Mouse (Mus musculus): ENCODE results near the gene Cdh13. TPM values are rescaled to one million over a fixed set of nuclear protein-coding genes. Genes with fewer than 3 reads are reported as not detected.

Gene Cdh13
- polyA plus RNA-seq, 1 experiment from 2014 or later = 159 TPM

DNA sequence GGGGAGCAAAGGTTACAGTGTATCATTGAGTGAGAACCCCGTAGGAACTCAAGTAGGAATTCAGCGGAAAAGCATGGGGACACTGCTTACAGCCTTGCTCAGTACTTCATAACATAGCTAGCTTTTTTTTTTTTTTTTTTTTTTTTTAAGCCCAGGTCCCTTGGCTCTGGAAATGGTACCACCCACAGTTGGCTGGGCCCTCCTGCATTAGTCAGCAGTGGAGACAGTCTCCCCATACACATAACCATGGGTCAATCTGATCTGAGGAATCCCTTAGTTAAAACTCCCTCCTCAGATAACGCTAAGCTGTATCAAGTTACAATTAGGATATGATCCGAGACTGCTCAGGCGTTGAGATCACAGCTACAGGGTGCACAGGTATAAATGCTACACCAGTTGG lies 344.2 kb downstream of the Cdh13 start:
- Histone ChIP-seq H3K9ac (ENCODE audit: low read depth, low read length) (no peak overlapping the region), H3K27me3 (ENCODE audit: control insufficient read depth, insufficient read depth, low read depth, low read length) (no peaks in the 10 kb centered on the region), H3K4me1 (ENCODE audit: control insufficient read depth, insufficient read depth, low read length) (no peaks in the 10 kb centered on the region), H3K36me3 (ENCODE audit: control insufficient read depth, insufficient read depth, low read length) (no peaks in the 10 kb centered on the region), H3K4me2 (ENCODE audit: low read length) (no peak overlapping the region), H3K9me3 (replicated peaks; ENCODE audit: control insufficient read depth, low read length, poor library complexity, severe bottlenecking) (no peaks in the 10 kb centered on the region), H3K27ac (ENCODE audit: low read length) (no peak overlapping the region), H3K4me3 (ENCODE audit: low read depth, low read length) (no peak overlapping the region)
- WGBS = 93% methylated on average over 5 of the region's 5 CpGs
- no peak for ATAC-seq

DNA sequence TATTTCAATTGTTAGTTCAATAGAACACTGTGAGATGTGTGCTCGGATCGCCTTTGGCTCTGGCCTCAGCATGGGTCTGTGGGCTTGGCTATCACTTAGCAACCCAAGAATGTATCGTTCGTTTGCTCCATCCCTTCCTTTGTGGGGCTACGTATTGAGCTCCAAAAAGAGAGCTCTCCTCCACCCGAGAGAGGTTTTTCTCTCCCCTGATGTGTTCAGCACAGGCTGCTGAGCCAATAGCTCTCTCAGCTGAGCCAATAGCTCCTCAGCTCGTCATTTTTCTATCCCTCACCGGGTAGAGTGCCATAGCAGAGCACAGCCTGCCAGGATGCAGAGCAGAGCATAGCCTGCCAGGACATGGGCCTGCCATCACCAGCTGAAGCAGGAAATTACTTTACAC lies 345.2 kb downstream of the Cdh13 start:
- Histone ChIP-seq H3K9me3 (replicated peaks; ENCODE audit: control insufficient read depth, low read length, poor library complexity, severe bottlenecking) (no peaks in the 10 kb centered on the region), H3K4me3 (ENCODE audit: low read depth, low read length) (no peak overlapping the region), H3K9ac (ENCODE audit: low read depth, low read length) (no peak overlapping the region), H3K27me3 (ENCODE audit: control insufficient read depth, insufficient read depth, low read depth, low read length) (no peaks in the 10 kb centered on the region), H3K27ac (ENCODE audit: low read length) (peak overlapping the region; percentile 2; the same call in 1 of the 2 replicates), H3K4me1 (ENCODE audit: control insufficient read depth, insufficient read depth, low read length) (no peaks in the 10 kb centered on the region), H3K36me3 (ENCODE audit: control insufficient read depth, insufficient read depth, low read length) (no peaks in the 10 kb centered on the region), H3K4me2 (ENCODE audit: low read length) (no peak overlapping the region)
- WGBS = 39% methylated on average over 8 of the region's 8 CpGs
- peak; percentile 56; the same call in 1 of the 2 replicates for ATAC-seq

DNA sequence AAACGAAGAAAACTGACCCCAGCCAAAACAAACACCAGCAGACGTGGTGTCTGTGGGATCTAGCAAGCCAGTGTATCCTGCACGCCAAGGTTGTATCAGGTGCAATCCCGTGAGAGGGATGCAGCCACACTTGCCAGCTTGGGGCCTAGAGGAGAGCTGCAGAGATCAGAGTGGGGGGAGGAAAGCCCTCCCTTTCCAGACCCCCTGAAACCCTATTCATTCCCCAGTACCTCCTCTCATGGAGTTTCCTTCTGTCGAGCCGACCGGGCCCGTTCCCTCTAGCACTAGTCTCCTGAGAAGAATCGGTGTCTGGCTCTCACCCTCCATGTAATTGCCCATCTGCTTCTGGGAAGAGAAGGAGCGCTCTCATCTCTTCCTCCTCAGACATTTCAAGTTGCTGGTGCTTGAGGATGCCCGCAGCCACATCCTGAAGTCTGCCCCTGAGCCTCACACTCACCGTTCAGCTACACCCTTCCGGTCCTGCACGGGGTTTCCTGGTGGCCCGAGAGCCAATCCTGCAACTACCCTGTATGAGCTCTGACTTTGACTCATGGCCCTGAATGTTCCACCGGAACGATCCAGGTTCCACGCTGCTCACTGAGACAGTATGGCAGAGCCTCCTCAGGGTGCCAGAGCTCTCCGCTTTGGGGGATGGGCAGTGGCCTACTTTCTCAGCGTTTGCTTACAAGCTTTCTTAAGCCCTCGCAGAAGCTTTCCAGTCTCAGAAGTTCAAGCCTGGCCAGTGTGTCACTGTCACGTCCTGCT lies 351.9 kb downstream of the Cdh13 start:
- no peak for ATAC-seq
- 67% methylated on average over 22 of the region's 22 CpGs for WGBS
- H3K9me3 ChIP-seq (replicated peaks; ENCODE audit: control insufficient read depth, low read length, poor library complexity, severe bottlenecking) = no peaks in the 10 kb centered on the region
- H3K27me3 ChIP-seq (ENCODE audit: control insufficient read depth, insufficient read depth, low read depth, low read length) = no peaks in the 10 kb centered on the region
- H3K36me3 ChIP-seq (ENCODE audit: control insufficient read depth, insufficient read depth, low read length) = no peaks in the 10 kb centered on the region
- no peak overlapping the region for H3K27ac ChIP-seq (ENCODE audit: low read length)
- no peak overlapping the region for H3K4me2 ChIP-seq (ENCODE audit: low read length)
- H3K4me3 ChIP-seq (ENCODE audit: low read depth, low read length) = no peak overlapping the region
- no peak overlapping the region for H3K9ac ChIP-seq (ENCODE audit: low read depth, low read length)
- no peaks in the 10 kb centered on the region for H3K4me1 ChIP-seq (ENCODE audit: control insufficient read depth, insufficient read depth, low read length)

DNA sequence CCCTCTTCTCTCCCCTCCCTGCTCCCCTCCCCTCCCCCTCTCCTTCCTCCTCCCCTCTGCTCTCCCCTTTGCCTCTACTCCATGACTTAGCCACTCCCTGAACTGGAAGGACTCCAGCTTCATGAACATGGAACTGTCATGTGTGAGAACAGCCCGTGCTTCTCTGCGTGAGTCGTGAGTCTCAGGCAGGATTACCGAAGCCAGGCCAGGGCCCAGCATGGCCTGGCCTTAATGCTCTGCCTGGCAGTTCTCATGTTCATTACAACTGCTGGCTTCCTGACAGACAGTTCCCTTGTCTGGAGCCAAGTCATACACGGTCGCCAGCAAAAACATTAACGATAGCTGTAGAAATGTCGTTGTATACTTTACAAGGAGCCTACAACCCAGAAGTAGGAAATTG lies 356.1 kb downstream of the Cdh13 start:
- no peaks in the 10 kb centered on the region for H3K27me3 ChIP-seq (ENCODE audit: control insufficient read depth, insufficient read depth, low read depth, low read length)
- ATAC-seq = no peak
- no peaks in the 10 kb centered on the region for H3K9me3 ChIP-seq (replicated peaks; ENCODE audit: control insufficient read depth, low read length, poor library complexity, severe bottlenecking)
- 83% methylated on average over 8 of the region's 8 CpGs for WGBS
- H3K4me3 ChIP-seq (ENCODE audit: low read depth, low read length) = no peak overlapping the region
- no peak overlapping the region for H3K27ac ChIP-seq (ENCODE audit: low read length)
- H3K36me3 ChIP-seq (ENCODE audit: control insufficient read depth, insufficient read depth, low read length) = no peaks in the 10 kb centered on the region
- no peaks in the 10 kb centered on the region for H3K4me1 ChIP-seq (ENCODE audit: control insufficient read depth, insufficient read depth, low read length)
- H3K4me2 ChIP-seq (ENCODE audit: low read length) = no peak overlapping the region
- no peak overlapping the region for H3K9ac ChIP-seq (ENCODE audit: low read depth, low read length)

DNA sequence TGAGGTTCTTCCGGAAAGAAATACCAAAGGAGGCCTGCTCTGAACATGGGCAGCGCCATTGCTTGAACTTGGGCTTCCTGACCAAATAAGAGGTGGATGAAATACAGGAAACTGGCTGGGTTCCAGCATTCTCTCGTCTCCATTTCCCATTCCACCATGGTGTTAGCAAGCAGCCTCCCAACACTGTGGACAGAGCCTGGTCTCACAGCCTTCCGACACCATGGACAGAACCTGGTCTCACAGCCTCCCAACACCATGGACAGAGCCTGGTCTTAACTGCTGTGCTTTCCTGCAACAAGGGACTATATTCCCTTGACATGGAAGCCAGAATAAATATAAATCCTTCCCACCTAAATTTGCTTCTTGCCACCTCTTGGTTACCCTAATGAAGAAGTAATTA lies 358.3 kb downstream of the Cdh13 start:
- H3K9ac ChIP-seq (ENCODE audit: low read depth, low read length) = no peak overlapping the region
- no peaks in the 10 kb centered on the region for H3K4me1 ChIP-seq (ENCODE audit: control insufficient read depth, insufficient read depth, low read length)
- H3K27me3 ChIP-seq (ENCODE audit: control insufficient read depth, insufficient read depth, low read depth, low read length) = no peaks in the 10 kb centered on the region
- no peaks in the 10 kb centered on the region for H3K9me3 ChIP-seq (replicated peaks; ENCODE audit: control insufficient read depth, low read length, poor library complexity, severe bottlenecking)
- no peak overlapping the region for H3K4me3 ChIP-seq (ENCODE audit: low read depth, low read length)
- 87% methylated on average over 4 of the region's 4 CpGs for WGBS
- H3K27ac ChIP-seq (ENCODE audit: low read length) = no peak overlapping the region
- no peak overlapping the region for H3K4me2 ChIP-seq (ENCODE audit: low read length)
- ATAC-seq = no peak
- no peaks in the 10 kb centered on the region for H3K36me3 ChIP-seq (ENCODE audit: control insufficient read depth, insufficient read depth, low read length)

DNA sequence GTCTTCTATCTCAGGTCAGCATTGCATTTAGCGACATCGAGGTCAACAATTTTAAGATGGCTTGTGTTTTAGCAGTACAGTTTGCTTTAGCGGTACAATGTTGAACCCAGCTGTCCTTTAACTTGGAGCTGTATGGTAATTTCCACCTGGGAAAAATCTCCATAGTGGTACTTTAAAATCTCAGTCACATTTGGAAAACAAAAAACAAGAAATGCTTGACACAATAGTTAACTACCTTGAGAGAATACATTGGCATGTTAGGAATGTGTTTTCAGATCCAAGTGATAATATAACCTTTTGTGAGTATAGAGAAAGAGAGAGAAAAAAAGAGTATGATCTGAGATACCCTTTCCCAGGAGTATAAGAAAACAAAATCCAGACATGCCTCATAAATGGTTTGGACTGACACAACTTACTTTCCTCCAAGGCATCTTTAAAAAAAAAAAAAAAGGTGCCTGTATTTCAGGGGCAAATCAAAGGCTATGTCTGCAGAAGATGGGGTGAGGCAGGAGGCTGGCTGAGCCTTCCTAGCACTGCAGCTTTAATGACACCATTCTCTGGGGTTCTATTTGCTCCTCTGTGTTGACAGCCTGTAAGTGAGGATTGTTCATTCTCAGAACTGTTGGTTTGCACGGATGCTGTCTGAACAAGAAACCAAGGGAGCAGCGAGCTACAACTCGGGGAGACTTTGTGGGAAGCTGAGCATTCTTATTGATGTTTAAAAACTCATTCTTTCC lies 365.4 kb downstream of the Cdh13 start:
- no peak overlapping the region for H3K27ac ChIP-seq (ENCODE audit: low read length)
- WGBS = 78% methylated on average over 6 of the region's 6 CpGs
- H3K4me2 ChIP-seq (ENCODE audit: low read length) = no peak overlapping the region
- no peak overlapping the region for H3K9ac ChIP-seq (ENCODE audit: low read depth, low read length)
- no peaks in the 10 kb centered on the region for H3K36me3 ChIP-seq (ENCODE audit: control insufficient read depth, insufficient read depth, low read length)
- H3K4me3 ChIP-seq (ENCODE audit: low read depth, low read length) = no peak overlapping the region
- no peaks in the 10 kb centered on the region for H3K9me3 ChIP-seq (replicated peaks; ENCODE audit: control insufficient read depth, low read length, poor library complexity, severe bottlenecking)
- H3K4me1 ChIP-seq (ENCODE audit: control insufficient read depth, insufficient read depth, low read length) = 0 out of 2 replicates have a peak, but pooled peaks cover 4% of the 10 kb centered on the region
- H3K27me3 ChIP-seq (ENCODE audit: control insufficient read depth, insufficient read depth, low read depth, low read length) = no peaks in the 10 kb centered on the region
- ATAC-seq = no peak

DNA sequence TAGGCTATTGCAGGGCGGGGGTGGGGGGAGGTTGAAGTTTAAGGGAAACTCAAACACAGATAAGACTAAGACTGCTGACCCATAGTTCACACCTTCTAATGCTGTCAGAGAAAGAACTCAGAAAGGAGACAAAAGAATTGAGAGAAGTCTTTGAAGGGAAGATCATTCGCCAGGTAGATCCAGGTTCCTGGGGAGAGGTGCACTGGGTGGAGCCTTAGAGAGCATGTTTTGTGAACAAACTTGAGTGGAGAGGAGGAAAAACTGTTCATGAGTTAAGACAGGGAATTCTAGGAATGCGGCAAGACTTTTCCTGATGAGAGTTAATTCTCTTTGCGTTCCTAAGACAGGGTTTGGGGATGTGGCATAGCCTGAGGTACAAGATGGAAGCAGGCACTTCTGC lies 366.4 kb downstream of the Cdh13 start:
- H3K4me2 ChIP-seq (ENCODE audit: low read length) = no peak overlapping the region
- 87% methylated on average over 4 of the region's 4 CpGs for WGBS
- no peak overlapping the region for H3K9ac ChIP-seq (ENCODE audit: low read depth, low read length)
- H3K9me3 ChIP-seq (replicated peaks; ENCODE audit: control insufficient read depth, low read length, poor library complexity, severe bottlenecking) = no peaks in the 10 kb centered on the region
- H3K36me3 ChIP-seq (ENCODE audit: control insufficient read depth, insufficient read depth, low read length) = no peaks in the 10 kb centered on the region
- H3K4me1 ChIP-seq (ENCODE audit: control insufficient read depth, insufficient read depth, low read length) = 0 out of 2 replicates have a peak, but pooled peaks cover 4% of the 10 kb centered on the region
- no peak overlapping the region for H3K4me3 ChIP-seq (ENCODE audit: low read depth, low read length)
- no peaks in the 10 kb centered on the region for H3K27me3 ChIP-seq (ENCODE audit: control insufficient read depth, insufficient read depth, low read depth, low read length)
- no peak overlapping the region for H3K27ac ChIP-seq (ENCODE audit: low read length)
- ATAC-seq = no peak

DNA sequence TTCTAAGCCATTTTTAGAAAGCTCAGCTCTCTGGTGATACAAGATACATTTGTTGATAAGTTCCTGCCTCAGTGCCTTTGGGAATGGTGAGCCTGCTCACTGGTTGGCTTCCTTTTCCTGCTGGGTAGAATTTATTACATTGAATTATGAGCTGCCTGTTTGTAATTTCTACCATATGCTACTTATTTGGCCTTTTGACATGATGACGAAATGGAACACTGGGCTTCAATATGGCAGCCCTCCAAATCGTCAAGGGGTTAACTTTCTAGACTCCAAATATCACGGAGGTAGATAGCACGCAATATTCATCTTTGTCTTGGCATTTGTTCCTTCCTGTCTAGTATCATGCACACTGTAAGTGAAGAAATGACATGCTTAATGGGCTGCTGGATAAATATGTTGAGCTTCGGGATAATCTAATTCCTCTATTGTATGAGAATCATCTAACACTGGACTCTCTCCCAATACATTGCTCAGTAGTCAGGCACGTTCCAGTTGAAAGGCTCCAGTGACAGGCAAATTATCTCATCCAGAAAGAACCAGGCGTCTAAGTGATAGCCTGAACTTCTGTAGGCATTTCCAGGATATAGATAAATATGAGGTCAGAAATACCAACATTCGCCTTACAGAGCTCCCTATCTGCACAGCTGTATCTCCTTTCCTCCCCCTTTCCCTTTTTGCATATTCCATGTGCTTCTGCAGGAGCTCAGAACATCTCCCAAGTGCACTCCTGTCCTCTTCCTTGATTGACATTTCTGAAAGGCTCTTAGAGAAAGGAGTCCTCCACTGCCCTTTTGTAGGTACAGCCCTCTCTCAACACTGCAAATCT lies 378.7 kb downstream of the Cdh13 start:
- H3K27ac ChIP-seq (ENCODE audit: low read length) = no peak overlapping the region
- H3K9ac ChIP-seq (ENCODE audit: low read depth, low read length) = no peak overlapping the region
- WGBS = 86% methylated on average over 8 of the region's 8 CpGs
- no peaks in the 10 kb centered on the region for H3K4me1 ChIP-seq (ENCODE audit: control insufficient read depth, insufficient read depth, low read length)
- H3K4me2 ChIP-seq (ENCODE audit: low read length) = no peak overlapping the region
- no peaks in the 10 kb centered on the region; the same call in 1 of the 2 replicates for H3K9me3 ChIP-seq (replicated peaks; ENCODE audit: control insufficient read depth, low read length, poor library complexity, severe bottlenecking)
- H3K36me3 ChIP-seq (ENCODE audit: control insufficient read depth, insufficient read depth, low read length) = no peaks in the 10 kb centered on the region
- no peak overlapping the region for H3K4me3 ChIP-seq (ENCODE audit: low read depth, low read length)
- no peaks in the 10 kb centered on the region for H3K27me3 ChIP-seq (ENCODE audit: control insufficient read depth, insufficient read depth, low read depth, low read length)
- ATAC-seq = no peak

All from midbrain, embryonic 16.5 days (tissue).